Mouse (Mus musculus) myocyte (in vitro differentiated cells): ENCODE data around the gene Spint1. TPM values are rescaled to one million over a fixed set of nuclear protein-coding genes. Genes with fewer than 3 reads are reported as not detected.

Experiments used
- H3K27me3 ChIP-seq: one replicate; pipeline ENCODE4 v1.6.1; 2011; ENCODE audit not compliant: control insufficient read depth, insufficient read depth, insufficient read length
- H3K36me3 ChIP-seq: one replicate; pipeline ENCODE4 v1.6.1; 2011; ENCODE audit not compliant: control insufficient read depth, insufficient read depth
- H3K4me2 ChIP-seq: one replicate; pipeline ENCODE4 v1.6.1; 2011; ENCODE audit warnings: low read depth, control low read depth
- H3K4me3 ChIP-seq: one replicate; pipeline ENCODE4 v1.5.1; 2011; ENCODE audit warnings: mild to moderate bottlenecking, control low read depth, moderate library complexity
- H3K79me2 ChIP-seq: one replicate; pipeline ENCODE4 v1.6.1; 2011; ENCODE audit not compliant: control insufficient read depth, insufficient read depth
- H3ac ChIP-seq: one replicate; pipeline ENCODE4 v1.6.1; 2011; ENCODE audit not compliant: control insufficient read depth, insufficient read length
- CEBPB ChIP-seq: IDR thresholded peaks from 2 replicates; pipeline ENCODE4 v1.6.1; 2011; ENCODE audit warnings: mild to moderate bottlenecking, moderate library complexity; ENCODE audit not compliant: poor library complexity, insufficient read depth, severe bottlenecking
- E2F4 ChIP-seq: IDR thresholded peaks from one replicate; pipeline ENCODE4 v1.6.1; 2011; ENCODE audit warnings: mild to moderate bottlenecking, control low read depth, moderate library complexity; ENCODE audit not compliant: insufficient read depth
- MAX ChIP-seq: IDR thresholded peaks from one replicate; pipeline ENCODE4 v1.6.1; 2011; ENCODE audit warnings: low read depth, mild to moderate bottlenecking, control low read depth
- MYOD1 ChIP-seq, 3 experiments: IDR thresholded peaks; one replicate each; pipeline ENCODE4 v1.6.1; 2011; ENCODE audit warnings: control low read depth in 2 of 3, low read depth in 2 of 3, mild to moderate bottlenecking in 2 of 3, moderate library complexity in 1 of 3; ENCODE audit not compliant: insufficient read length in 2 of 3, control insufficient read depth in 1 of 3
- MYOG ChIP-seq, 3 experiments: IDR thresholded peaks; one replicate each; pipeline ENCODE4 v1.6.1; 2011; ENCODE audit warnings: control low read depth in 2 of 3, low read depth in 2 of 3, mild to moderate bottlenecking in 2 of 3; ENCODE audit not compliant: insufficient read length in 2 of 3, control insufficient read depth in 1 of 3, insufficient read depth in 1 of 3
- POLR2A ChIP-seq: IDR thresholded peaks from one replicate; pipeline ENCODE4 v1.6.1; 2011; ENCODE audit warnings: low read depth, mild to moderate bottlenecking, control low read depth, moderate library complexity; ENCODE audit not compliant: insufficient read length
- POLR2AphosphoS2 ChIP-seq: IDR thresholded peaks from one replicate; pipeline ENCODE4 v1.6.1; 2011; ENCODE audit warnings: low read depth, control low read depth; ENCODE audit not compliant: insufficient read length
- REST ChIP-seq: IDR thresholded peaks from one replicate; pipeline ENCODE4 v1.6.1; 2011; ENCODE audit warnings: mild to moderate bottlenecking, control low read depth, moderate library complexity; ENCODE audit not compliant: insufficient read depth, insufficient read length
- SRF ChIP-seq: IDR thresholded peaks from one replicate; pipeline ENCODE4 v1.6.1; 2011; ENCODE audit warnings: low read depth; ENCODE audit not compliant: control insufficient read depth, insufficient read length
- TCF12 ChIP-seq: IDR thresholded peaks from one replicate; pipeline ENCODE4 v1.6.1; 2011; ENCODE audit warnings: mild to moderate bottlenecking, control low read depth; ENCODE audit not compliant: poor library complexity, insufficient read depth, severe bottlenecking
- TCF3 ChIP-seq: IDR thresholded peaks from one replicate; pipeline ENCODE4 v1.6.1; 2011; ENCODE audit warnings: low read depth, control low read depth; ENCODE audit not compliant: insufficient read length
- USF1 ChIP-seq: IDR thresholded peaks from one replicate; pipeline ENCODE4 v1.6.1; 2011; ENCODE audit warnings: low read depth, mild to moderate bottlenecking, control low read depth, moderate library complexity
- polyA plus RNA-seq: library from polyadenylated mRNA; unstranded; fragments of >200 nt; fragmentation: generic; extraction: Trizol; gene quantifications from one replicate; pipeline ENCODE4 v1.2.1, GENCODE M21; 2012; ENCODE audit warnings: missing spikeins

The Spint1 gene
- polyA plus RNA-seq, 1 experiment = 0.12 TPM

DNA sequence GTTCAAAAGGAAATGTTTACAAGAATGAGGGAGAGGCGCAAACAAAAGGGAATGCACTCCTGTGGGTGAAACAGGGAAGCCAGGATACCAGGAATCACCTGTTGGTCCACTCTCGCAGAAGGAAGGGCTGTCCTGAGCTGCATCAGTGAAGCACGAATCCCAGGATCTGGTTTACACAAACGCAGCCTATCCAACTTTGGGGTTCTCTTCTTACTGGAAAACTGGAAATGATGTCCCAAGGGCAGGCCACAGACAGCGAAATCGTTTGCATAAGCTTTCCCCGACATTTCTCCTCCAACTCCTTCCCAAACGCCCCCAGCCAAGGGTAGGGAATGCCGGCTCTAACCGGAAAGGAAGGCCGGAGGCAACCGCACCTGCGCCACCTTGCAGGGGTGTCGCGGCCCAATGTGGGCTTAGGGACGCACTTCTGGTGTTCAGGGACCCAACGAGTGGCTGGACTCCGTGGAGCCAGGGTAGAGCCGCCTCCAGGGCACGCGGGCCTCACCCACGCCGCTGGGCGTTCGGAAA is 416 bp upstream of the Spint1 start:
- Histone ChIP-seq H3K4me3 (no peak overlapping the region), H3ac (no peak overlapping the region), H3K79me2 (no peaks in the 10 kb centered on the region), H3K36me3 (no peaks in the 10 kb centered on the region), H3K4me2 (no peak overlapping the region), H3K27me3 (peaks cover 14% of the 10 kb centered on the region)
- TF ChIP-seq TCF12 = no peak
- TF ChIP-seq POLR2A = no peak
- TF ChIP-seq TCF3 = no peak
- TF ChIP-seq MYOD1 (IDR thresholded peaks at IDR 0.05; ENCODE audit: control insufficient read depth in 1 of 3, insufficient read length in 2 of 3, low read depth in 2 of 3) = no peak
- no peak for TF ChIP-seq SRF
- TF ChIP-seq POLR2AphosphoS2 = no peak
- no peak for TF ChIP-seq E2F4
- TF ChIP-seq CEBPB = no peak
- TF ChIP-seq MYOG (IDR thresholded peaks at IDR 0.05; ENCODE audit: control insufficient read depth in 1 of 3, insufficient read depth in 1 of 3, insufficient read length in 2 of 3, low read depth in 2 of 3) = no peak
- TF ChIP-seq REST = no peak
- no peak for TF ChIP-seq USF1
- TF ChIP-seq MAX = no peak

DNA sequence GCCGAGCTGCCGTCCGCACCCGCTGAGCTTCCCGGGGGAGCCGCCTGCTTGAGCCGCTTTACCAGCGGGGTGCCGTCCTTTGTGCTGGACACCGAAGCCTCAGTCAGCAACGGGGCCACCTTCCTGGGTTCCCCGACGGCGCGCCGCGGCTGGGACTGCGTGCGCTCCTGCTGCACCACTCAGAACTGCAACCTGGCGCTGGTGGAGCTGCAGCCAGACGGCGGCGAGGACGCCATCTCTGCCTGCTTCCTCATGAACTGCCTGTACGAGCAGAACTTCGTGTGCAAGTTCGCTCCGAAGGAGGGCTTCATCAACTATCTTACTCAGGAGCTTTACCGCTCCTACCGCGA is 684 bp downstream of the Spint1 start:
- H3K4me3 ChIP-seq = no peak overlapping the region
- no peaks in the 10 kb centered on the region for H3K36me3 ChIP-seq
- peak overlapping the region; percentile 49 for H3K4me2 ChIP-seq
- TF ChIP-seq TCF3 (no peak), POLR2AphosphoS2 (no peak), POLR2A (no peak), MAX (no peak), REST (no peak), MYOG (IDR thresholded peaks at IDR 0.05; ENCODE audit: control insufficient read depth in 1 of 3, insufficient read depth in 1 of 3, insufficient read length in 2 of 3, low read depth in 2 of 3) (no peak), CEBPB (no peak), TCF12 (no peak), MYOD1 (IDR thresholded peaks at IDR 0.05; ENCODE audit: control insufficient read depth in 1 of 3, insufficient read length in 2 of 3, low read depth in 2 of 3) (no peak), E2F4 (no peak), USF1 (no peak), SRF (no peak)
- H3ac ChIP-seq = no peak overlapping the region
- no peaks in the 10 kb centered on the region for H3K79me2 ChIP-seq
- peaks cover 14% of the 10 kb centered on the region for H3K27me3 ChIP-seq

DNA sequence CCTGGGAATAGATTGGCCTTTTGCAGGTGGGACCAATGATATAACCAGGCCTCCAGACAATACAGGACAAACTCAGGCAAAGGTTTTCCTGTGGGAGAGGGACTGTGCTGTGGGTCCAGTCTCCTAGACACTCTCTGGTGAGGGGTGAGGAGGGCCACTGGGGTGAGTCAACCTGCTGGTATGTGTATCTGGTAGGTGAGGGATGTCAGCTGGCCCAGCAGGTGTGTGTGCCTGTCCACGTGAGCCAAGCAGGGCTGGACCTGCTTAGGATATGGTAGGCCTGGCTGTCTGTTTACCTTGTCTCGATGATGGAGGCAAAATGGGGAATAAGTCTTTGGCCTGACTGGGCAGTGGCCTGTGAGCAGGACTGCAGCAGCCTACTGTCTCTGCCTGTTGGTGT is 1.5 kb downstream of the Spint1 start:
- H3K79me2 ChIP-seq = no peaks in the 10 kb centered on the region
- H3ac ChIP-seq = no peak overlapping the region
- H3K4me2 ChIP-seq = no peak overlapping the region
- no peak overlapping the region for H3K4me3 ChIP-seq
- no peak for TF ChIP-seq MAX
- TF ChIP-seq SRF = no peak
- TF ChIP-seq TCF12 = no peak
- TF ChIP-seq USF1 = no peak
- TF ChIP-seq E2F4 = no peak
- TF ChIP-seq REST = no peak
- TF ChIP-seq CEBPB = no peak
- no peak for TF ChIP-seq MYOD1 (IDR thresholded peaks at IDR 0.05; ENCODE audit: control insufficient read depth in 1 of 3, insufficient read length in 2 of 3, low read depth in 2 of 3)
- TF ChIP-seq MYOG (IDR thresholded peaks at IDR 0.05; ENCODE audit: control insufficient read depth in 1 of 3, insufficient read depth in 1 of 3, insufficient read length in 2 of 3, low read depth in 2 of 3) = no peak
- no peak for TF ChIP-seq POLR2A
- TF ChIP-seq POLR2AphosphoS2 = no peak
- TF ChIP-seq TCF3 = no peak
- peaks cover 14% of the 10 kb centered on the region for H3K27me3 ChIP-seq
- no peaks in the 10 kb centered on the region for H3K36me3 ChIP-seq

DNA sequence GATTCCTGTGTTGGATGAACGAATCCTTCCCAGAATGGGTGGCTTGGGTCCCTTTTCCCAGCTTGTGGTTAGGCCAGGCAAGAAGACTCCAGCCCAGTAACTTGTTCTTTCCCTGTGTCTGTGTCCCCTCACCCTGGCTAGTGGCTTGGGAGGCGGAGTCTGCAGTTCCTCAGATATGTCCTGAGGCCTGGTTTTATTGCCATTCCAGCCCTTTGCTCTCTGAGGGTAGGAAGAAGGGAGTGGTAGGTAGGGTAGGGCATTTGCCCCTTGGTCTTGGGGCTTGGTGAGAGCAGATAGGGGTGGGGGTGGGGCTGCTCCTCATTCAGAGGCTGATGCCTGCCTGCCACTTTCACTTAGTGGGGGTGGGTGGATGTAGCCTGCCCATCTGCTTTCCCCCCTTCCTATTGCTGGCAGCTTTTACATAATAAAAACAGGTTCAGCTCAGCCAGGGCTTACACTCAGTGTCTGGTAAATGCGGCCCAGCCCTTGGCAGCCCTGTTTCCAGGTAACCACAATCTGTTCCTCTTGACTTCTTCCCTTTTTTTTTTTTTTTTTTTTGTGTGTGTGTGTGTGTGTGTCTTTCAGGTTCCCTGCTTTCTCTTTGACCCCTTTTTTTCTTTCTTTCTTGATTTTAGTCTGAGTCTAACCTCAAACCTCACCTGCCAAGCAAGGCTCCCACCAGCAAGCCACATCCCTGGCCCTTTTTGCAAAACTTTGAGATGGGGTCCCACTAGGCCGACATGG is 3.1 kb downstream of the Spint1 start:
- peaks cover 10% of the 10 kb centered on the region for H3K27me3 ChIP-seq
- H3K79me2 ChIP-seq = no peaks in the 10 kb centered on the region
- TF ChIP-seq MAX = no peak
- no peak for TF ChIP-seq USF1
- TF ChIP-seq MYOG (IDR thresholded peaks at IDR 0.05; ENCODE audit: control insufficient read depth in 1 of 3, insufficient read depth in 1 of 3, insufficient read length in 2 of 3, low read depth in 2 of 3) = no peak
- no peak for TF ChIP-seq MYOD1 (IDR thresholded peaks at IDR 0.05; ENCODE audit: control insufficient read depth in 1 of 3, insufficient read length in 2 of 3, low read depth in 2 of 3)
- no peak for TF ChIP-seq REST
- no peak for TF ChIP-seq TCF12
- no peak for TF ChIP-seq SRF
- no peak for TF ChIP-seq TCF3
- TF ChIP-seq CEBPB = no peak
- no peak for TF ChIP-seq POLR2A
- TF ChIP-seq E2F4 = no peak
- no peak for TF ChIP-seq POLR2AphosphoS2

DNA sequence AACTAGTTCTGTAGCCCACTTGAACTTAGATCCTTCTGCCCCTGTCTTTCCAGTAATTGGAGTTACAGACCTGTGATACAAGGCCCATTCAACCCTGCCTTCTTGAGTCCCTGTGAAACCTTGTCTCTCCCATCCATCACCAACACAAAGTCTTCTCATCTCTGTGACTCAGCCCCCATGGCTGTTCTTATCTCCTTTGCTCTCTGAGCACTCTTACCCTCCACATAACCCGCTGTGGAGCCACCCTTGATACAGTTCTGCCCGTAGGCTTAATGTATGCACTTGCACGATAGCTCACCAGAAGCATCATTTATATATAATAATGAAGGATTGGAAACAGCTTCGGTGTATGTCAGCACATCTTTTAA is 3.6 kb downstream of the Spint1 start:
- Histone ChIP-seq H3K36me3 (no peaks in the 10 kb centered on the region), H3ac (no peak overlapping the region), H3K4me3 (no peak overlapping the region), H3K4me2 (no peak overlapping the region), H3K79me2 (no peaks in the 10 kb centered on the region), H3K27me3 (peaks cover 10% of the 10 kb centered on the region)
- TF ChIP-seq E2F4 = no peak
- no peak for TF ChIP-seq POLR2A

More for the DNA sequence above, 3.1 kb downstream of the Spint1 start:
- Histone ChIP-seq H3K36me3 (no peaks in the 10 kb centered on the region), H3ac (no peak overlapping the region), H3K4me2 (no peak overlapping the region), H3K4me3 (no peak overlapping the region)
